Mouse (Mus musculus): ENCODE results near the gene Usb1.
"Not testable (repeated sequence)": the region's sequence is repeated elsewhere in the genome, so short reads cannot be mapped to it uniquely, and the experiment has no call there.

The Usb1 gene

DNA sequence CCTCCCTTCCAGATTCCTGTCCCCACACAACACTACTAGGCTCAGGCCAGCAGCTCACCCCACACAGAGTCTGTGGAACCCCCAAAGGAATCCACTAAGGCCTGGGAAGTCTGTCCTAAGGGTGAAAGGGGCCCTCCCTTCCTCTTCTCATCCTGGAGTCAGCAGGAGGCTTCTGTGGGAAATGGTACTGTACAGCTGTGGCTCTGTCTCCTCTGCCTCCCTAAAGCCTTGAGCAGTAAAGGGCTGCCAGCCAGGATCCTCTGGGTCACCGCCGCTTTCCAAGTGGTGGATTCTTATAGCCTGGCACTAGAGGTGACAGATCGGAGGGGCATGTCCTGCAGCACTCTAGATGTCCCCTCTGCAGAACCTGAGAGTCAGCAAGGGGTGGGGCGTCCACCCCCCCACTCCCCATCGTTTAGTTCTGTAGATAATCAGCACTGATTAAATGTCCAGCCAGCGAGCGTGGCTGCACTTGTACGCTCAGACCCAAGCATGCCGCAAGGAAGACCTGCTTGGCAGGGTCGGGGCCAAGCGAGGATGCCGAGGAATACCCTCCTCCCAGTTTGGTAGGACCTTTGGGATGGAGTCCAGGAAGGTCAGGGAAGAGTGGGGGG lies 41.4 kb downstream of the Usb1 start:
- DNase-seq (ENCODE audit: low read depth in 1 of 2, low spot score in 2 of 2), result no peak

- no peak for DNase-seq (ENCODE audit: low read depth in 1 of 2, low spot score in 2 of 2)
Measured at GRCm38 (mm10) chr8:95374429-95374828, 42.3 kb downstream of the Usb1 start.

DNA sequence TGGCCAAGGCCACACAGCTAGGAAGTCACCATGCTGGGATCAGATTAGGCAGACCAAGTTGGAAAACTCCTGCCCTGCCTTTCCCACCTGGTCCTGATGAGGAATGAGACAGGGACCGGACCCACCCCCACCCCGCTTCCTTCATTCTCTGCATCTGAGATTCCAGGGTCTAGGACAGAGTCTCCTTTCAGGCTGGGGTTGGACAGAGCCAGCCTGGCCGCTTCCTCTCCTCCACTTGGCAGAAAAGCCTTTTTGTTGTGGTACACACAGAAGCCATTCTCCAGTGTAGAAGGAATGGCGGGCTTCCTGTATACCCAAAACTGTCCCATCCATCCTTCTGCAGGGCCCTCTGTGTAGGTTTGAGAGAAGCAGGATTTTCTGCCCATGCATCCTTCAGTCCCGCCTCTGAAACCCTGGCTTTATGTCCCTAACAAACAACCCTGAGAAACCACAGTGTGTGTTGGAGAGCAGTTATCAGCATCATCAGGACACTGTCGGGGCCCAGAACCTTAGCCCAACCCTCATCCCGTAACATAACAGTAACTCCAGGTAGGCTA lies 43.4 kb downstream of the Usb1 start:
- DNase-seq (ENCODE audit: low read depth in 1 of 2, low spot score in 2 of 2), result no peak

DNA sequence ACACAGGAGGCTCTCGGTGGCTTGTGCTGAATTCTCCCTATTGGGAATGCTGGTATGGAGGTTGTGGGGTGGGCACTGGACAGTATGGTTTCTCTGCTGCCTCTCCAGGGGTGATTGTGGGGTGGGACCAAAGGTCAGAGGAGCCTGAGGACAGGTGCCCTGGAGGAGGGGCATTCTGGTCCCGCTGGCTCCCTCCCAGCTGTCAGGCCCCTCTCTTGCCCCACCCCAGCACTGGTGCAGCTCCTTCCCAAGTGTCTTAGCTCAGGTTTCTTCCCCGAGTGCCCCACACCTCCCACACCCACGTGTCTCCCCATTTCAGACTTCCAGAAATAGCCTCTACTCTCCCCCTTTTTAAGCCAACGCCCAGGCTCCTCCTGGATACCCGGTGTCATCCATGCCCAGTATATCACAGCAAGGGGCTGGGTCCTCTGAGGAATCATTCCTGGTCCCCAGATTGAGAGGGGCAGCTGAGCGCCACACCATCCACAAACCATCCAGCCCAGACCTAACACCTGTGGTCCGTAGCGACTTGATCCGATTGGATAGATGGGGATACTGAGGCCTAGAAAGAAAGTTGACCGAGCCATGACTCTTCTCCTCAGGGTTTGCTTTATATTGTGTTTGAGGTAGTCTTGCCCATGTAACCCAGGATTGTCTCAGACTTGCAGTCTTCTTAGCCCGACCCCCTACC lies 44.4 kb downstream of the Usb1 start:
- no peak for DNase-seq (ENCODE audit: low read depth in 1 of 2, low spot score in 2 of 2)

DNA sequence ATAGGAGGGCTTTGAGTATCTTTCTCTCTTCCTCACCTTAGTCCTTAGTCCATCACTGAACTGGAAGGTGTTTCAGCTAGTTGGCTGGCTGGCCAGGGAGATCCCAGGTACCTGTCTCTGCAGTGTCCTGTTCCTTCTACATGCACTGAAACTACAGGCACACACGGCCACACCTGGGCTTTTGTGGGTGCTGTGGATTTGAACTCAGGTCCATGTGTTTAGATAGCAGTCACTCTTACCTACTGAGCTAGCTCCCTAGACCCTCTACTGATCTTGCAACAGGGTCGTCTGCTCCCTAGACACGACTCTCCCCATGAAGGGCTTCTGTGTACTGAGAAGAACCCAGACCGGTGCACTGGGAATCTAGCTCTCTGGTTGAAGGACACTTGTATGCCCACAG lies 45.0 kb downstream of the Usb1 start:
- no peak for DNase-seq (ENCODE audit: low read depth in 1 of 2, low spot score in 2 of 2)

DNA sequence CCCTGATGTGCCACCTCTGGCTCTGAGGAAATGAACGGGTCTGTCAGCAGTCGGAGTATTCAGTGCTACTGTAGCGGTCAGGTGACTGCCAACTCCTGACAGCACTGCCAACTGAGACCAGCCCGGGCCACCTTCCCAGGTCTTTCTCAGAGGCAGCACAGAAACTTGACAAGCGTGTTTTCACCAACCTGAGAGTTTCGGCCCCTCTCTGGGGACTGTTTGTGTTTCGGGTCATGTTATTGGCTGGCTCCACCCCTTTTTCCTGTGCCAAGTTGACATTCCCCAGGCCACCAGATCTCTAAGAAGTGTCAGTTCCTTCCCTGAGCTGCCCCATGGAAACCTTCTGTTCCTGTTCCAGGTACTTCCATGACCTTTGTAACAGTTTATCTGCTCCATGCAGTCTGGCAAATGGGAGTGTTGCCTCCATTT lies 45.8 kb downstream of the Usb1 start:
- DNase-seq (ENCODE audit: low read depth in 1 of 2, low spot score in 2 of 2), result no peak

GRCm38 (mm10) chr8:95378928-95379327 lies 46.8 kb downstream of the Usb1 start:
- not testable (repeated sequence) for DNase-seq (ENCODE audit: low read depth in 1 of 2, low spot score in 2 of 2)

GRCm38 (mm10) chr8:95380953-95381352 lies 48.9 kb downstream of the Usb1 start:
- no peak for DNase-seq (ENCODE audit: low read depth in 1 of 2, low spot score in 2 of 2)

GRCm38 (mm10) chr8:95381595-95381994 lies 49.5 kb downstream of the Usb1 start:
- DNase-seq (ENCODE audit: low read depth in 1 of 2, low spot score in 2 of 2), result no peak

- DNase-seq (ENCODE audit: low read depth in 1 of 2, low spot score in 2 of 2), result no peak
Measured at GRCm38 (mm10) chr8:95384501-95384900, 52.4 kb downstream of the Usb1 start.

DNA sequence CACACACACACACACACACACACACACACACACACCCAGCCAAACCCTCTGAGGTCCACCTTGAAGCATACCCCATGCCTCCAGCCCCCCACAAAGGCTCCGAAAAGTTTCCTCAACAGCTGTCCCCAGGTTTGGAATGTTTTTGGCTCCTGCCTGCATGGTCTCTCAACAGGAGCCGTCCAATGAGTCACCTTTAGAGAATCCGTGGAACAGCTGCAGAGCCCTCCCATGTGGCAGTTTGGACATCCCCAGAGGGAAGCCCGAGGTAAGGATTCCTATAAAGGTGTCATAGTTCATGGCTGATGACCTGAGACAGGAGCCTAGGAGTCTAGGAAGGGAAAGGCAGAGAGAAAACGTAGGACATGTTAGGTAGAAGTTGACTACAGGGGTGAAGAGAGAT lies 54.0 kb downstream of the Usb1 start:
- no peak for DNase-seq (ENCODE audit: low read depth in 1 of 2, low spot score in 2 of 2)

DNA sequence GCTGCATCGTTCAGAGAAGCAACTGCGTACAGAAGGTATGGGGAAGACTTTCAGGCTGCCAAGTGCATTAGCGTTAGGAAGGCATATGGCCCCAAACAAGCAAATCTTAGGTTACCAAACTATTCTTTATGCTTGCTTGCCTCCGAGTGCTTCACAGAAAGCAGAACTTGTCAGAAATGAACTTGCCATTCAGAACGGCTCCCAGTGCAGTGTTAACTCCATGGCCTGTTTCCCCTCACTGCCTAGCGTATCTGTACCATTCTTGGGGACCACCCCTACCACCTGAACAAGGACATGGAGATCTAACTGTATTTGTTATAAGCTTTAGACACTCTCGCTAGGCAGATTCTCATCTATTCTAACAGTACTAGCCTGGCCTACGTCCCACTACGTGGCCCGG lies 55.1 kb downstream of the Usb1 start:
- no peak for DNase-seq (ENCODE audit: low read depth in 1 of 2, low spot score in 2 of 2)

GRCm38 (mm10) chr8:95387936-95388335 lies 55.9 kb downstream of the Usb1 start:
- DNase-seq (ENCODE audit: low read depth in 1 of 2, low spot score in 2 of 2), result no peak

DNA sequence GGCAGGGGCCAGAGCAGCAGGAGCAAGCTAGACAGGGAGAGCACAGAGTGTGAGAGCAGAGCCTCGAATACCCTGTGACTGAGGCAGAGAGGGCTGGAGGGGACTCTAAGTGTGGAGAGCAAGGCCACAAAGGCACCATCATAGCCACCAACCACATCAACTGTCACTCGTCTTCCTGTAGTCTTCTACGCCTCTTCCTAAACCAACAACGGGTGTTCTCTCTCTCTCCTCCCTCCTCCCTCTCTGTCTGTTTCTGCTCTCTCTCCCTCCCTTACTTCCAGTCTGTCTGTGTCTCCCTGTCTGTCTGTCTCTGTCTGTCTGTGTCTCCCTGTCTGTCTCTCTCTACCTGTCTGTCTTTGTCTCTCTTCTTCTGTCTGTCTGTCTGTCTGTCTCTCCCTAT lies 58.2 kb downstream of the Usb1 start:
- DNase-seq (ENCODE audit: low read depth in 1 of 2, low spot score in 2 of 2), result no peak

GRCm38 (mm10) chr8:95391101-95391500 lies 59.0 kb downstream of the Usb1 start:
- DNase-seq (ENCODE audit: low read depth in 1 of 2, low spot score in 2 of 2), result no peak

GRCm38 (mm10) chr8:95392604-95393003 lies 60.5 kb downstream of the Usb1 start:
- no peak for DNase-seq (ENCODE audit: low read depth in 1 of 2, low spot score in 2 of 2)

DNA sequence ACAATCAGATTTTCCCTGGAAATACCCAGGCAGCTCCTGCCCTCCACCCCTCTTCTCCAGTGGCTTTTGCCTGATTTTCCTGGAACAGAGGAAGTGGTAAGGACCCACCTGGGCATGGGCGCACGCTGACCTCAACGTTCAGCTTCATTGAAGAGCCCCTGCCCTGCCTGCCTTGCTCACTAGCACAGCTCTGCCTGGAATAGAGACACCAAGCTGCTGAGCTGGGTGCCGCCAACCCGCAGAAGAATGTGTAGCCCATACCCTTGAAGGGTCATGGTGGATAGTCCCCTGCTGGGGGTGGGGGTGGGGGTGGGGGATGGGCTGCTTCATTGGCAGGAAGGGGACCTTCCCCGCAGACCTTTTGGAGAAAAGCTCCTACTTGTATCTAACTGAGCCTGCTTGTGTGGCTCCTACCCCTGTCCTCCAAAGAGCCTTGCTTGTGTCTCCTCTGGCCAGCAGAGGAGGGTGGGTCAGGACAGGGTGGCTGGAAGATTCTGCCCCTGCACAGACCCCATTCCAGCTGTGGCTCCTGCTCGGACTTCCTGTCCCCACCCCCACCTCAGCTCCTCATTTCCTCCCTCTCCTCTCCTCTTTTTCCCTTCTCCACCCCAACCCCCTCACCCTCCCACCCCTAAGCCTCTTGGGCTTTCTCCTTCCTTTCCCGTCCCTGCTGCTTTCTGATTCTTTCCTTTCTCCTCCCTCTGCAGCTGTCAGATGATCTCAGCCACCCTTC lies 63.3 kb downstream of the Usb1 start:
- DNase-seq (ENCODE audit: low read depth in 1 of 2, low spot score in 2 of 2), result no peak

GRCm38 (mm10) chr8:95396752-95397151 lies 64.7 kb downstream of the Usb1 start:
- no peak for DNase-seq (ENCODE audit: low read depth in 1 of 2, low spot score in 2 of 2)
